Mouse (Mus musculus) right cerebral cortex, postnatal 36 days (tissue): ENCODE results near the gene Plcb2.

Source experiments
- DNase-seq, 2 experiments: peaks; one replicate each; pipeline ENCODE4 v3.0.0; 2022; ENCODE audit warnings: low spot score in 2 of 2, mixed read lengths in 1 of 2

Plcb2 gene

GRCm38 (mm10) chr2:118659077-118659476, 69.2 kb downstream of the Plcb2 start:
- no peak for DNase-seq

GRCm38 (mm10) chr2:118658457-118658856, 69.8 kb downstream of the Plcb2 start:
- DNase-seq = no peak
